Mouse (Mus musculus) hindbrain, embryonic 11.5 days (tissue): ENCODE results near the gene Olfr1270. TPM values are rescaled to one million over a fixed set of nuclear protein-coding genes. Genes with fewer than 3 reads are reported as not detected.

Source experiments
- polyA plus RNA-seq: library from polyadenylated mRNA; unstranded; fragments of >200 nt; fragmentation: Nextera tagmentation; extraction: Ambion mirVana; gene quantifications from 2 replicates; pipeline ENCODE4 v1.2.1, GENCODE M21; 2014

The Olfr1270 gene
- polyA plus RNA-seq, 1 experiment from 2014 or later = not detected

Other genes starting within 250 kb of the Olfr1270 start
- not detected in 2 replicates for gene Olfr1258, start 225.8 kb downstream of the Olfr1270 start, polyA plus RNA-seq
- not detected in 2 replicates for gene Olfr1259, start 204.4 kb downstream of the Olfr1270 start, polyA plus RNA-seq
- not detected in 2 replicates for gene Olfr1260, start 178.8 kb downstream of the Olfr1270 start, polyA plus RNA-seq
- not detected in 2 replicates for gene Olfr1261, start 161.9 kb downstream of the Olfr1270 start, polyA plus RNA-seq
- not detected in 2 replicates for gene Olfr1262, start 152.9 kb downstream of the Olfr1270 start, polyA plus RNA-seq
- gene Olfr1263, start 141.0 kb downstream of the Olfr1270 start, polyA plus RNA-seq = not detected in 2 replicates
- not detected in 2 replicates for gene Olfr1264, start 127.5 kb downstream of the Olfr1270 start, polyA plus RNA-seq
- not detected in 2 replicates for gene Olfr1265, start 117.8 kb downstream of the Olfr1270 start, polyA plus RNA-seq
- not detected in 2 replicates for gene Olfr140, start 89.5 kb downstream of the Olfr1270 start, polyA plus RNA-seq
- not detected in 2 replicates for gene Olfr1269, start 31.7 kb downstream of the Olfr1270 start, polyA plus RNA-seq
- gene Olfr32, start 10.8 kb downstream of the Olfr1270 start, polyA plus RNA-seq = not detected in 2 replicates
- not detected in 2 replicates for gene Olfr1506, start 71.4 kb upstream of the Olfr1270 start, polyA plus RNA-seq
- not detected in 2 replicates for gene Olfr142, start 104.5 kb upstream of the Olfr1270 start, polyA plus RNA-seq
- gene Olfr1271, start 117.9 kb upstream of the Olfr1270 start, polyA plus RNA-seq = not detected in 2 replicates
- gene Olfr1272, start 139.8 kb upstream of the Olfr1270 start, polyA plus RNA-seq = not detected in 2 replicates
- not detected in 2 replicates for gene Gm13769, start 169.1 kb upstream of the Olfr1270 start, polyA plus RNA-seq
- gene Olfr1274-ps, start 245.6 kb upstream of the Olfr1270 start, polyA plus RNA-seq = 0.14 TPM in 1 of 2 replicates, not detected in the other